Mouse (Mus musculus) stomach, postnatal 0 days (tissue): Measurements from ENCODE around the gene Hmox2.

Experiments
- CTCF ChIP-seq: IDR thresholded peaks from 2 replicates; pipeline ENCODE4 v1.5.1; 2016; ENCODE audit warnings: antibody characterized with exemption, low read depth, mild to moderate bottlenecking, moderate library complexity
- EP300 ChIP-seq: optimal IDR thresholded peaks from 2 replicates; pipeline ENCODE3; 2016; ENCODE audit warnings: antibody characterized with exemption

DNA sequence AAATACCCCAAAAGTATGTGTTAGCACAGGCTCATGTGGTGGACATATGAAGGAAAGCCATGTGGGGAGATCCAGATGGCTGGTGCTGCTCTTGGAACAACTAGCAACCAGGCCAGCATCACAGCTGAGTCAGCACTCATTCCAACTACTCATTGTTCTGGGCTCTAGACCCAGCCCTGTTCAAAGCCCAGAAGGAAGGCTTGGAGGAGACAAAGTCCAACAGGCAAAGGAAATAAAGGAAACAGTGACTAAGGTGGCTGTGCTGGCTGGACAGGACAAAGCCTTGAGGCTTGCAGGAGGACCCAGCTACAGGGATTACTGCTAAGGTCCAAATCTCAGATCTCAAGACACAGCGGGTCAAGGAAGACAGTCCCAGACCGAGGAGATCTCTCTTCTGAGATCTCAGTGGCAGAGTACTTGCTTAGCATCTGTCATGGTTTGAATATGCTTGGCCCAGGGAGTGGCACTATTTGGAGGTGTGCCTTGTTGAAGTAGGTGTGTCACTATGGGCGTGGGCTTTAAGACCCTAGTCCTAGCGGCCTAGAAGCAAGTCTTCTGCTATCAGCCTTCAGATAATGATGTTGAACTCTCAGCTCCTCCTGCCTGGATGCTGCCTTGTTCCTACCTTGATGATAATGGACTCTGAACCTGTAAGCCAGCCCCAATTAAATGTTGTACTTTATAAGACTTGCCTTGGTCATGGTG lies 51.9 kb downstream of the Hmox2 start:
- TF ChIP-seq EP300 (no peak), CTCF (no peak)
